Mouse (Mus musculus) liver, embryonic 14.5 days (tissue): Measurements from ENCODE around the gene Ceacam1.

Experiments used
- CTCF ChIP-seq: IDR thresholded peaks from 2 replicates; pipeline ENCODE4 v1.5.1; 2016; ENCODE audit warnings: antibody characterized with exemption, low read depth, control low read depth
- EP300 ChIP-seq: IDR thresholded peaks from 2 replicates; pipeline ENCODE4 v1.6.1; 2016; ENCODE audit warnings: antibody characterized with exemption, low read depth

DNA sequence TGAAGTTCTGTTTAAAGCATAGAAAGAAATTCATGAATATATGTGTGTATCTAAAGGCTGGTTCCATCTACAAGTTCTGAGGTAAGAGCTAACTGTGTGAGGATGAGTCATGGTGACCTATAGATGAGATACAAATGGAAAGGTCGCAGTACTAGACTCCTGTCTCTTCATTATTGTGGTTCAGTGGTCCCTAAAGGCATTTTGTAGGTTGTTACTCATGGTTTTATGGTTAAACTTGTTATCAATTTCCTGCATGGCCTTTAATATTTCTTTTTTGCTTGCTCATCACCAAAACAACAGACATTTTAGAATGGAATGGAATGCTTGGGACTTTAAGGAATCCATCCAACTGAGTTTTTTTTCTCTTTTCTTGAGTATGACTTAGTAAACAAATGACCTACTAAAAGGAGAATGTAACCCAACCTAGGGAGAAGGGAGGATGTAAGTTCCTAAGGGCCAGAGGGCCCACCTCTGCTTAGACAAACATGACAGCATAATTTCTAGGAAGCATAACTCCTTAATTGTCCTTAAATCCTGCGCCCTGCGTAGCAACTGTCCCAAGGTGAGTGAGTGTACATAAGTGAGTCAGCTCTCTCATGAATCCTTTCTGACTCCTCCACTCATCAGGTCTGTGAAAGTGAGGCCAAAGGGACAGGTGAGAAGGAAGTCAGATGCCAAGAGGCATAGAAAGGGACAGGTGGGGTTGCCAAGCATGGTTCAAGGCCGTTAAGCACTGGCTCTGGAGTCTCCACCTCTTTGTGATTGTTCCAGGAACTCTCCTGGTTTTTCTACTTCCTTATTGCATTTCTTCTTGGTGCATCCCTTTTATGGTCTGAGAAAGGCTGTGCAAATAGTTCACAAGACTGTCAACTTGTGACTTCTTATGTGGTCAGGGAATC lies 47.3 kb downstream of the Ceacam1 start:
- TF ChIP-seq CTCF (no peak), EP300 (no peak)
